Mouse (Mus musculus) adrenal gland, postnatal 36 days (tissue): Measurements from ENCODE around the gene Isg20. TPM values are rescaled to one million over a fixed set of nuclear protein-coding genes. Genes with fewer than 3 reads are reported as not detected.

Experiments used
- DNase-seq, 2 experiments: peaks; one replicate each; pipeline ENCODE4 v3.0.0; 2021; ENCODE audit warnings: mixed read lengths in 1 of 2
- total RNA-seq, 2 experiments: library from RNA; stranded (reverse); gene quantifications; 2 replicates each; pipeline ENCODE4 v1.2.3; 2021

The Isg20 gene
- total RNA-seq, 2 experiments from 2014 or later = 7.0 to 11.2 TPM

- DNase-seq = no peak
Measured at GRCm38 (mm10) chr7:78903174-78903870, 9.9 kb upstream of the Isg20 start.

- DNase-seq = no peak
Measured at GRCm38 (mm10) chr7:78904175-78904574, 9.0 kb upstream of the Isg20 start.

GRCm38 (mm10) chr7:78909026-78909425 is 4.2 kb upstream of the Isg20 start:
- DNase-seq = no peak

GRCm38 (mm10) chr7:78910336-78911098 is 2.7 kb upstream of the Isg20 start:
- DNase-seq = peak; percentile 46 to 53

GRCm38 (mm10) chr7:78911209-78911608 is 2.0 kb upstream of the Isg20 start:
- DNase-seq = no peak

- DNase-seq = no peak
Measured at GRCm38 (mm10) chr7:78912253-78912973, 811 bp upstream of the Isg20 start.

- peak; percentile 75 to 78 for DNase-seq
Measured at GRCm38 (mm10) chr7:78913649-78914544, 673 bp downstream of the Isg20 start.

- DNase-seq = no peak
Measured at GRCm38 (mm10) chr7:78914545-78914845, 1.3 kb downstream of the Isg20 start.

GRCm38 (mm10) chr7:78914896-78915510 is 1.8 kb downstream of the Isg20 start:
- peak in 1 of 2 experiments; percentile 48 for DNase-seq

GRCm38 (mm10) chr7:78918686-78919085 is 5.5 kb downstream of the Isg20 start:
- no peak for DNase-seq

- no peak for DNase-seq
Measured at GRCm38 (mm10) chr7:78922506-78922905, 9.3 kb downstream of the Isg20 start.

GRCm38 (mm10) chr7:78924300-78924699 is 11.1 kb downstream of the Isg20 start:
- DNase-seq = peak; percentile 68 to 82

GRCm38 (mm10) chr7:78924796-78925195 is 11.6 kb downstream of the Isg20 start:
- DNase-seq = no peak

- DNase-seq = no peak
Measured at GRCm38 (mm10) chr7:78925680-78926079, 12.5 kb downstream of the Isg20 start.

- no peak for DNase-seq
Measured at GRCm38 (mm10) chr7:78926156-78926555, 12.9 kb downstream of the Isg20 start.

GRCm38 (mm10) chr7:78927266-78927665 is 14.0 kb downstream of the Isg20 start:
- DNase-seq = no peak

- DNase-seq = no peak
Measured at GRCm38 (mm10) chr7:78938957-78939602, 25.9 kb downstream of the Isg20 start.

GRCm38 (mm10) chr7:78940971-78941370 is 27.7 kb downstream of the Isg20 start:
- peak in 1 of 2 experiments; percentile 19 for DNase-seq

GRCm38 (mm10) chr7:78942544-78942943 is 29.3 kb downstream of the Isg20 start:
- DNase-seq = no peak

GRCm38 (mm10) chr7:78953886-78954572 is 40.8 kb downstream of the Isg20 start:
- DNase-seq = no peak
